Mouse (Mus musculus) spleen, adult 2 months (tissue): ENCODE measurements at regions not wholly inside any gene's neighbourhood (a gene's known extent, or its start where the extent isn't known, plus 50 kb on each side); places are given as distances from the start of the nearest gene placed in this dataset.

Experiments
- DNase-seq, 2 experiments: peaks; one replicate each; pipeline versions ENCODE4 v3.0.0 to v3.0.0-alpha.2; 2012 to 2021; ENCODE audit warnings: low spot score in 2 of 2, low read depth in 1 of 2
- H3K27ac ChIP-seq: fragments of 200-500 bp; 2 replicates; pipeline ENCODE4 v1.5.1; 2012; ENCODE audit warnings: low read length, inconsistent platforms; ENCODE audit not compliant: insufficient read depth
- H3K27me3 ChIP-seq: fragments of 200-500 bp; 2 replicates; pipeline ENCODE4 v1.6.1; 2012; ENCODE audit warnings: mild to moderate bottlenecking, moderate library complexity, low read length, inconsistent platforms; ENCODE audit not compliant: control insufficient read depth, insufficient read depth
- H3K36me3 ChIP-seq: fragments of 200-500 bp; 2 replicates; pipeline ENCODE4 v1.6.1; 2012; ENCODE audit warnings: mild to moderate bottlenecking, low read length, inconsistent platforms; ENCODE audit not compliant: control insufficient read depth, insufficient read depth
- H3K4me1 ChIP-seq: fragments of 200-500 bp; 2 replicates; pipeline ENCODE4 v1.6.1; 2011; ENCODE audit warnings: inconsistent platforms; ENCODE audit not compliant: control insufficient read depth, insufficient read depth, insufficient read length
- H3K4me3 ChIP-seq: fragments of 200-500 bp; 2 replicates; pipeline ENCODE4 v1.5.1; 2011; ENCODE audit warnings: mild to moderate bottlenecking, inconsistent platforms; ENCODE audit not compliant: insufficient read depth, insufficient read length; ENCODE audit errors: extremely low read depth
- CTCF ChIP-seq: fragments of 200-500 bp; IDR thresholded peaks from 2 replicates; pipeline ENCODE4 v1.5.1; 2011; ENCODE audit warnings: mild to moderate bottlenecking, inconsistent platforms; ENCODE audit not compliant: insufficient read depth, insufficient read length, insufficient replicate concordance; ENCODE audit errors: extremely low read depth
- POLR2A ChIP-seq: fragments of 200-500 bp; IDR thresholded peaks from 2 replicates; pipeline ENCODE4 v1.6.1; 2011; ENCODE audit warnings: low read depth, low read length, inconsistent platforms
- WGBS: fragments of 180-500 bp; shearing (Covaris S2); methylation state at CpG from one replicate; pipeline ENCODE4 v1.1.7; 2018; 5-methylcytosine and 5-hydroxymethylcytosine counted together

GRCm38 (mm10) chr9:41442418-41442817 is 280.9 kb upstream of the Ubash3b start:
- DNase-seq = no peak
- TF ChIP-seq CTCF (no peak), POLR2A (no peak)
- Histone ChIP-seq H3K4me3 (no peak overlapping the region), H3K4me1 (no peaks in the 10 kb centered on the region), H3K27ac (no peak overlapping the region), H3K36me3 (no peaks in the 10 kb centered on the region), H3K27me3 (no peaks in the 10 kb centered on the region)
- 79% methylated on average over 3 of the region's 3 CpGs for WGBS

DNA sequence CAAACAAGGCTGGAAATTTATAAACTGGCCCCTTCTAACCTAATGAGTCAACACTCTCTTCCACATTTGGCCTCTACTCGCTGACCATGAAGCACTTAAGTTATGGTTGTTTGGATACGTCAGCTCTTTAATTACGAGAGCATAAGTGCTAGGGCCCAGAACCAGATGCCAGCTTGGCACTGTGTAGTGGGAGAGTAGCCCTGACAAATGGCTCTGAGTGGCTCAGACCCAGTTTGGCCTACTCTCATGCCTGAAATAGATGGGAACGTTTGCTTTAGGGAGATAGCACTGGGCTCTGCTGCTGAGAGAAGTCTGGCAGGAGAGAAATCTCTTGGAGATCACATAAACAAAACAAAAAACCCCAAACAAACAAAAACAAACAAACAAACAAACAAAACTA is 278.5 kb upstream of the Ubash3b start:
- no peaks in the 10 kb centered on the region for H3K27me3 ChIP-seq
- H3K4me3 ChIP-seq = no peak overlapping the region
- DNase-seq = no peak
- no peak for TF ChIP-seq CTCF
- TF ChIP-seq POLR2A = no peak
- WGBS = 81% methylated on average over 4 of the region's 4 CpGs
- H3K27ac ChIP-seq = no peak overlapping the region
- no peaks in the 10 kb centered on the region for H3K4me1 ChIP-seq
- H3K36me3 ChIP-seq = no peaks in the 10 kb centered on the region

DNA sequence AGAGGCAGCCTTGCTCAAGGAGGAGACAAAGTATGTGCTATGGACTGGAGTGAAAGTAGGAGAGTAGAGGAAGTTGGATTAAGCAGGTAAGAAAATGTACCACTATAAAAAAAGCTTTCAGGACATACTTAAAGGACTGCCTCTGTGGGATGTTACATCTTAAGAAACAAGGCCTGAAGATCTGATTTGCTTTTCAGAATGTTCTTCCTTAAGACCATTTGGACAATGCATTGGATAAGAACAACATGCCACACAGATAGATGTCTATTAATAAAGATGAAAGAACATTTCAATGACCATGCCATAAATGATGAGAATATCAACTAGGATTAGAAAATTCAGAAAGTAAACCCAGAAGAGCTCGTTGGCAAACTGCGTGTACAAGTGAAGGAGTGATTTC is 276.6 kb upstream of the Ubash3b start:
- H3K27ac ChIP-seq = no peak overlapping the region
- TF ChIP-seq POLR2A (no peak), CTCF (no peak)
- H3K36me3 ChIP-seq = no peaks in the 10 kb centered on the region
- WGBS = 88% methylated on average over 2 of the region's 2 CpGs
- no peaks in the 10 kb centered on the region for H3K27me3 ChIP-seq
- H3K4me3 ChIP-seq = no peak overlapping the region
- no peak for DNase-seq
- H3K4me1 ChIP-seq = peaks cover 2% of the 10 kb centered on the region; the same call in 1 of the 2 replicates

DNA sequence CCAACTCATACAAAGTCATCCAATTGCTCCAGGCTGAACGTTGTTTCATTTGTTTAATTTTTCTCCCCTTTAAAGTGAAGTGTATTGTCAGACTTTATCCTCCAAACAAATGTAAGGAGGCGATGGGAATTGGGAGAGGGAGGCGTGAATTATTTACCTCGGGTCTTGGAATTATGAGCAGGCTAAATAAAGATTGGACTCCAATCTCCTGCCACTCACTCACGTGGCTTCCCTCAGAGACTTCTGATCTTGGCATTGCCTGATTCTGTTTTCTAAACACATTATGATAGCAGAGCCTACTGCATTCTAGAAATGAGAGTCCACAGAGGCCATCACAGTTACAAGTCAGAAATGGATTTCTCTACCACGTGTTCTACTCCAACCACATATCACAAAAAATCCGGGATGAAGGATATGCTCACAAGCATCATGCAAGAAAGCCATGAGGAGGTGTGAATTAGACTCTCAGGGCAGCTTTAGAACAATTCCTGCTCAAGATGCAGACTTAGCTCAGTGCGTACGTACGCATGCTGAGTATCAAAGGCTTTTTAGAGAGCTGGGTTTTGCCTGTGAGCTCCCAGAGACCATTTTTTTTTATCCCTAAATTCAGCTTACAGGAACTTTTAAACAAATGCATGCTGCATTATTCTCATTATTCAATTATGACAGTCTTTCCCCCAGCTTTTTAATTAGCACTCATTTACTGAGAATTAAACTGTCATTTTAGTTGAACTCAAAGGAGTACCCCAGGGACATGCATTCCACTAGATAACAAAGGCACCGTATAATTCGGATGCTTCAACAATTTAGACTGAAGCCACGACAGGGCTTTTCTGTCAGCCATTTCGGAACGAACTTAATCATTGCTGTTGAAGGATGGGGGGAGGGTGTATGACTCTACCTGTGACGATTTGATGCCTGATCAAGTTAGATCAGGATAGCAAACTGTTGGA is 269.2 kb upstream of the Ubash3b start:
- TF ChIP-seq CTCF = no peak
- no peak for TF ChIP-seq POLR2A
- no peak overlapping the region for H3K4me3 ChIP-seq
- DNase-seq = no peak
- WGBS = 89% methylated on average over 16 of the region's 16 CpGs
- no peaks in the 10 kb centered on the region for H3K27me3 ChIP-seq
- H3K4me1 ChIP-seq = peaks cover 2% of the 10 kb centered on the region; the same call in 1 of the 2 replicates
- H3K27ac ChIP-seq = no peak overlapping the region
- no peaks in the 10 kb centered on the region for H3K36me3 ChIP-seq

DNA sequence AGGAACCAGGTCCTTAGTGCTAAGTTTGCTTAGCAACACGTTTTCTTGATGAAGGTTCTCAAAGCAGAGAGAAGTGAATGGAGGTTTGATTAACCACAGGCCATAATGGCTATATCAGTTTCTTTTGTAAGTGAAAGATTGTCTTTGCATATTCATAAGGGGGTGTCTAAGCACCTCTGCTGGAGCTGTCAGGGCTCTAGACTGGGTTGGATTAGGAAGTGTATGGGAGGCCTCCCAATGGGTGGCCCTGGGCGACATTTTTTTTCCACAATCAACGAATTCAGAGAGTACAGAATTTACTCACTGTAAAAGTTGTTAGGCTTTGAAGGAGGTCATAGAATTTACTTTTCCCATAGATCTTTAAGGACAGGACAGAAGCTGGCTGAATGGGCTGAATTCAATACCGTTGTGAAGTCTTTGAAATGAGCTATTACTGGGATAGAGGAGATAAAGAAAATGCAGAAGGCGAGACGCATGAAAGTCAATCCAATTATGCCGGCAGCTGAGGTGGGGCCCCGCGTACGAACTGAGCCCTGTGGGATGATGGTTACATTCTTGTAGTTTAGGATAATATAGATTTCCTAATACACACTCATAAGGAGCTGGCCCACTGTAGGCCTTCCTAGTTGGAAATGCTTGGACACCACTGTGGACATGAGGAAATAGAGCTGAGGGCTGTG is 268.4 kb upstream of the Ubash3b start:
- no peak overlapping the region for H3K4me3 ChIP-seq
- H3K36me3 ChIP-seq = no peaks in the 10 kb centered on the region
- no peak for DNase-seq
- H3K27ac ChIP-seq = no peak overlapping the region
- peaks cover 2% of the 10 kb centered on the region; the same call in 1 of the 2 replicates for H3K4me1 ChIP-seq
- whole genome bisulfite sequencing = 87% methylated on average over 10 of the region's 10 CpGs
- H3K27me3 ChIP-seq = no peaks in the 10 kb centered on the region
- TF ChIP-seq CTCF (no peak), POLR2A (no peak)

GRCm38 (mm10) chr9:41429236-41429635 is 267.7 kb upstream of the Ubash3b start:
- H3K4me1 ChIP-seq = no peaks in the 10 kb centered on the region
- TF ChIP-seq POLR2A = no peak
- no peak for TF ChIP-seq CTCF
- H3K27me3 ChIP-seq = no peaks in the 10 kb centered on the region
- no peaks in the 10 kb centered on the region for H3K36me3 ChIP-seq
- no peak overlapping the region for H3K4me3 ChIP-seq
- 89% methylated on average over 4 of the region's 4 CpGs for WGBS
- H3K27ac ChIP-seq = no peak overlapping the region
- no peak for DNase-seq
